Mouse (Mus musculus) myocyte (in vitro differentiated cells): ENCODE data around the gene Olfr279. TPM values are rescaled to one million over a fixed set of nuclear protein-coding genes. Genes with fewer than 3 reads are reported as not detected.
A peak's percentile ranks its signal among the peaks of the same experiment; 100 is the strongest.

Source experiments
- H3K27me3 ChIP-seq: one replicate; pipeline ENCODE4 v1.6.1; 2011; ENCODE audit not compliant: control insufficient read depth, insufficient read depth, insufficient read length
- H3K36me3 ChIP-seq: one replicate; pipeline ENCODE4 v1.6.1; 2011; ENCODE audit not compliant: control insufficient read depth, insufficient read depth
- H3K4me2 ChIP-seq: one replicate; pipeline ENCODE4 v1.6.1; 2011; ENCODE audit warnings: low read depth, control low read depth
- H3K4me3 ChIP-seq: one replicate; pipeline ENCODE4 v1.5.1; 2011; ENCODE audit warnings: mild to moderate bottlenecking, control low read depth, moderate library complexity
- H3K79me2 ChIP-seq: one replicate; pipeline ENCODE4 v1.6.1; 2011; ENCODE audit not compliant: control insufficient read depth, insufficient read depth
- H3ac ChIP-seq: one replicate; pipeline ENCODE4 v1.6.1; 2011; ENCODE audit not compliant: control insufficient read depth, insufficient read length
- CEBPB ChIP-seq: IDR thresholded peaks from 2 replicates; pipeline ENCODE4 v1.6.1; 2011; ENCODE audit warnings: mild to moderate bottlenecking, moderate library complexity; ENCODE audit not compliant: poor library complexity, insufficient read depth, severe bottlenecking
- E2F4 ChIP-seq: IDR thresholded peaks from one replicate; pipeline ENCODE4 v1.6.1; 2011; ENCODE audit warnings: mild to moderate bottlenecking, control low read depth, moderate library complexity; ENCODE audit not compliant: insufficient read depth
- MAX ChIP-seq: IDR thresholded peaks from one replicate; pipeline ENCODE4 v1.6.1; 2011; ENCODE audit warnings: low read depth, mild to moderate bottlenecking, control low read depth
- MYOD1 ChIP-seq, 3 experiments: IDR thresholded peaks; one replicate each; pipeline ENCODE4 v1.6.1; 2011; ENCODE audit warnings: control low read depth in 2 of 3, low read depth in 2 of 3, mild to moderate bottlenecking in 2 of 3, moderate library complexity in 1 of 3; ENCODE audit not compliant: insufficient read length in 2 of 3, control insufficient read depth in 1 of 3
- MYOG ChIP-seq, 3 experiments: IDR thresholded peaks; one replicate each; pipeline ENCODE4 v1.6.1; 2011; ENCODE audit warnings: control low read depth in 2 of 3, low read depth in 2 of 3, mild to moderate bottlenecking in 2 of 3; ENCODE audit not compliant: insufficient read length in 2 of 3, control insufficient read depth in 1 of 3, insufficient read depth in 1 of 3
- POLR2A ChIP-seq: IDR thresholded peaks from one replicate; pipeline ENCODE4 v1.6.1; 2011; ENCODE audit warnings: low read depth, mild to moderate bottlenecking, control low read depth, moderate library complexity; ENCODE audit not compliant: insufficient read length
- POLR2AphosphoS2 ChIP-seq: IDR thresholded peaks from one replicate; pipeline ENCODE4 v1.6.1; 2011; ENCODE audit warnings: low read depth, control low read depth; ENCODE audit not compliant: insufficient read length
- REST ChIP-seq: IDR thresholded peaks from one replicate; pipeline ENCODE4 v1.6.1; 2011; ENCODE audit warnings: mild to moderate bottlenecking, control low read depth, moderate library complexity; ENCODE audit not compliant: insufficient read depth, insufficient read length
- SRF ChIP-seq: IDR thresholded peaks from one replicate; pipeline ENCODE4 v1.6.1; 2011; ENCODE audit warnings: low read depth; ENCODE audit not compliant: control insufficient read depth, insufficient read length
- TCF12 ChIP-seq: IDR thresholded peaks from one replicate; pipeline ENCODE4 v1.6.1; 2011; ENCODE audit warnings: mild to moderate bottlenecking, control low read depth; ENCODE audit not compliant: poor library complexity, insufficient read depth, severe bottlenecking
- TCF3 ChIP-seq: IDR thresholded peaks from one replicate; pipeline ENCODE4 v1.6.1; 2011; ENCODE audit warnings: low read depth, control low read depth; ENCODE audit not compliant: insufficient read length
- USF1 ChIP-seq: IDR thresholded peaks from one replicate; pipeline ENCODE4 v1.6.1; 2011; ENCODE audit warnings: low read depth, mild to moderate bottlenecking, control low read depth, moderate library complexity
- polyA plus RNA-seq: library from polyadenylated mRNA; unstranded; fragments of >200 nt; fragmentation: generic; extraction: Trizol; gene quantifications from one replicate; pipeline ENCODE4 v1.2.1, GENCODE M21; 2012; ENCODE audit warnings: missing spikeins

Olfr279 gene
- polyA plus RNA-seq, 1 experiment: not detected

DNA sequence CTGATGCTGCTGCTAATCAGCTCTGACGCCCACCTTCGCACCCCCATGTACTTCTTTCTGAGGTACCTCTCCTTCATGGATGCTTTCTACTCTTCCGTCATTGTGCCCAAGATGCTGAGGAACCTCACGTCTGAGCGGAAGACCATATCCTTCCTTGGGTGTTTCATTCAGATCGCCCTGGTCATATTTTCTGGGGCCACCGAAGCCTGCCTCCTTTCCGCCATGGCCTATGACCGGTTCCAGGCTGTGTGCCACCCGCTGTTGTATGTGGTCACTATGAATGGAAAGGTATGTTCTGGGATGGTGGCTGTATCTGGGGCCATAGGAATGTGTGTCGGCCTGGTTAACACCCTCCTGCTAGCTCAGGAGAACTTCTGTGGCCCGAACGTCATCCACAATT lies 20.7 kb upstream of the Olfr279 start:
- no peak overlapping the region for H3K4me3 ChIP-seq
- no peaks in the 10 kb centered on the region for H3K79me2 ChIP-seq
- H3ac ChIP-seq: no peak overlapping the region
- H3K4me2 ChIP-seq: no peak overlapping the region
- H3K36me3 ChIP-seq: no peaks in the 10 kb centered on the region
- H3K27me3 ChIP-seq: peaks cover 79% of the 10 kb centered on the region
- TF ChIP-seq USF1: no peak
- TF ChIP-seq POLR2AphosphoS2: no peak
- no peak for TF ChIP-seq E2F4
- no peak for TF ChIP-seq CEBPB
- no peak for TF ChIP-seq SRF

- Histone ChIP-seq H3K27me3 (peaks cover 79% of the 10 kb centered on the region), H3K36me3 (no peaks in the 10 kb centered on the region), H3ac (no peak overlapping the region), H3K79me2 (no peaks in the 10 kb centered on the region), H3K4me2 (no peak overlapping the region), H3K4me3 (no peak overlapping the region)
- TF ChIP-seq MAX (no peak), POLR2A (no peak), MYOD1 (IDR thresholded peaks at IDR 0.05; ENCODE audit: control insufficient read depth in 1 of 3, insufficient read length in 2 of 3, low read depth in 2 of 3) (peak in 1 of 3 experiments; percentile 19), REST (no peak)
These were observed 17.2 kb upstream of the Olfr279 start for GRCm38 (mm10) chr15:98474958-98475357.

GRCm38 (mm10) chr15:98475382-98475781 lies 16.8 kb upstream of the Olfr279 start:
- Histone ChIP-seq H3K27me3 (peaks cover 79% of the 10 kb centered on the region), H3K4me2 (no peak overlapping the region), H3K79me2 (no peaks in the 10 kb centered on the region), H3K36me3 (no peaks in the 10 kb centered on the region), H3ac (no peak overlapping the region), H3K4me3 (no peak overlapping the region)
- TF ChIP-seq TCF12 (no peak), E2F4 (no peak), MYOG (IDR thresholded peaks at IDR 0.05; ENCODE audit: control insufficient read depth in 1 of 3, insufficient read depth in 1 of 3, insufficient read length in 2 of 3, low read depth in 2 of 3) (no peak), POLR2AphosphoS2 (no peak), CEBPB (no peak)

- Histone ChIP-seq H3ac (no peak overlapping the region), H3K4me3 (no peak overlapping the region), H3K27me3 (peaks cover 78% of the 10 kb centered on the region), H3K36me3 (no peaks in the 10 kb centered on the region), H3K79me2 (no peaks in the 10 kb centered on the region), H3K4me2 (no peak overlapping the region)
- no peak for TF ChIP-seq REST
- TF ChIP-seq TCF12: no peak
These were observed 15.9 kb upstream of the Olfr279 start for GRCm38 (mm10) chr15:98476281-98476680.

GRCm38 (mm10) chr15:98479568-98480102 lies 12.6 kb upstream of the Olfr279 start:
- Histone ChIP-seq H3K79me2 (no peaks in the 10 kb centered on the region), H3K36me3 (no peaks in the 10 kb centered on the region), H3K4me3 (no peak overlapping the region), H3K4me2 (no peak overlapping the region), H3K27me3 (peaks cover 78% of the 10 kb centered on the region), H3ac (no peak overlapping the region)
- no peak for TF ChIP-seq POLR2AphosphoS2
- no peak for TF ChIP-seq MYOD1 (IDR thresholded peaks at IDR 0.05; ENCODE audit: control insufficient read depth in 1 of 3, insufficient read length in 2 of 3, low read depth in 2 of 3)
- no peak for TF ChIP-seq SRF
- TF ChIP-seq MAX: no peak
- TF ChIP-seq TCF12: no peak
- no peak for TF ChIP-seq USF1
- no peak for TF ChIP-seq CEBPB
- no peak for TF ChIP-seq MYOG (IDR thresholded peaks at IDR 0.05; ENCODE audit: control insufficient read depth in 1 of 3, insufficient read depth in 1 of 3, insufficient read length in 2 of 3, low read depth in 2 of 3)
- TF ChIP-seq E2F4: no peak

DNA sequence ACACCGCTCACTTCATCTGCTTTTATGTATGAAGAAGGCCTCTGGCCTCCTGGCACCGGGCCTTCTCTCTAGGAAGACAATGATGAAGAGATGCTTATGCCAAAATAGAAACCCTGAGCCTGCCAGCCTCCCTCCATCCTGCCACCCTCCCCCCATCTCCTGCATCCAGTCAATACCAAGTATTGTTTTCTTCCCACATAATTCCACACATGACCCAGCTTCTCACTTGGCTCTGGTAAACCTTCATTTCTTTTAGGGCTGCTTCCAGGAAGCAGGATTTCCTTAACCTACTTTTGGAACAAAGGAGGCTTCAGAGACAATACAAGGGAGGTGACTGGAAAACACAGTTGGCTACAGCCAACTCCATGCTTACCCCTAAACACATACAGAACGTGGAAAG lies 9.5 kb upstream of the Olfr279 start, which contains the start of gene Lalba:
Gene Lalba (minus strand): TSS at position 21 of the 400 bp plus-strand sequence.
- H3K79me2 ChIP-seq: no peaks in the 10 kb centered on the region
- no peak for TF ChIP-seq REST
- no peak for TF ChIP-seq TCF3
- TF ChIP-seq MYOD1 (IDR thresholded peaks at IDR 0.05; ENCODE audit: control insufficient read depth in 1 of 3, insufficient read length in 2 of 3, low read depth in 2 of 3): no peak
- no peak for TF ChIP-seq POLR2AphosphoS2
- no peak for TF ChIP-seq MAX
- TF ChIP-seq POLR2A: no peak
- TF ChIP-seq SRF: no peak
- no peak for TF ChIP-seq MYOG (IDR thresholded peaks at IDR 0.05; ENCODE audit: control insufficient read depth in 1 of 3, insufficient read depth in 1 of 3, insufficient read length in 2 of 3, low read depth in 2 of 3)
- no peak for TF ChIP-seq USF1
- TF ChIP-seq CEBPB: no peak
- no peak for TF ChIP-seq TCF12
- TF ChIP-seq E2F4: no peak
- H3K4me3 ChIP-seq: no peak within 1 kb of the TSS
- H3K36me3 ChIP-seq: no peaks in the 10 kb centered on the region
- no peak within 1 kb of the TSS for H3K4me2 ChIP-seq
- peaks cover 53% of the 10 kb centered on the region for H3K27me3 ChIP-seq
- no peak within 1 kb of the TSS for H3ac ChIP-seq
